21 mouse cellular contexts compared by ENCODE assay signal in genomic region chr10:93572209-93572608, GRCm38 (mm10). TPM values are rescaled to one million over a fixed set of nuclear protein-coding genes. Genes with fewer than 3 reads are reported as not detected.
A peak's percentile ranks its signal among the peaks of the same experiment; 100 is the strongest.
DNase-seq lines count a peak whose midpoint lies in the region; TF ChIP-seq lines count a peak whose summit lies in the region.
"Had no signal": no experiment of that assay in that cellular context is flagged by ENCODE, and none has a peak within 500 bp of the region (broad histone marks: within the 10 kb centered on the region; RNA-seq: fewer than 3 reads in every experiment).

No protein-coding gene starts in this region.

- no peaks in the 10 kb centered on the region for H3K79me2 ChIP-seq in MEL (ENCODE audit: control insufficient read depth, insufficient read depth, low read length, poor library complexity)

- no peaks in the 10 kb centered on the region for H3K27me3 ChIP-seq in MEL (ENCODE audit: control insufficient read depth in 1 of 2, insufficient read depth in 2 of 2, low read length in 2 of 2)
- H3K27me3 ChIP-seq: forebrain, embryonic 13.5 days; heart, embryonic 12.5 days; hindbrain, embryonic 15.5 days had no signal

- H3K9me3 ChIP-seq in MEL (replicated peaks; ENCODE audit: insufficient read depth, low read length): no peaks in the 10 kb centered on the region
- H3K9me3 ChIP-seq: embryonic facial prominence, embryonic 10.5 days; forebrain, embryonic 13.5 days; heart, embryonic 12.5 days; hindbrain, embryonic 10.5 days; hindbrain, embryonic 15.5 days had no signal

- H3K4me1 ChIP-seq in MEL (ENCODE audit: control insufficient read depth in 1 of 2, insufficient read depth in 2 of 2, low read length in 2 of 2): peaks cover 0 to 4% of the 10 kb centered on the region in 2 experiments; a peak in 1 of 4 replicates
- H3K4me1 ChIP-seq: embryonic facial prominence, embryonic 10.5 days; forebrain, embryonic 13.5 days; heart, embryonic 12.5 days; hindbrain, embryonic 10.5 days; hindbrain, embryonic 15.5 days had no signal

- no peak for TF ChIP-seq POLR2A in MEL (IDR thresholded peaks at IDR 0.05; ENCODE audit: control insufficient read depth in 1 of 2, insufficient read depth in 1 of 2, low read depth in 1 of 2, low read length in 2 of 2, poor library complexity in 1 of 2)

- TF ChIP-seq CTCF in layer of hippocampus, adult 2 months (conservative IDR thresholded peaks at IDR 0.05): peak; percentile 11; the same call in 1 of the 2 replicates
- peak in 2 of 3 experiments; percentile 22 to 32; a peak in 3 of 6 replicates for TF ChIP-seq CTCF in MEL (IDR thresholded peaks at IDR 0.05 in 2 of 3, conservative IDR thresholded peaks at IDR 0.05 in 1 of 3; ENCODE audit: control insufficient read depth in 1 of 3, insufficient read depth in 1 of 3, low read depth in 2 of 3, low read length in 3 of 3, poor library complexity in 1 of 3, severe bottlenecking in 1 of 3)

- H3K36me3 ChIP-seq in MEL (ENCODE audit: control insufficient read depth in 1 of 2, insufficient read depth in 2 of 2, low read length in 2 of 2): no peaks in the 10 kb centered on the region; a peak in 1 of 4 replicates
- H3K36me3 ChIP-seq: embryonic facial prominence, embryonic 10.5 days; heart, embryonic 12.5 days; hindbrain, embryonic 10.5 days; hindbrain, embryonic 15.5 days had no signal

- H3K9ac ChIP-seq in MEL (ENCODE audit: control insufficient read depth, low read depth, low read length, poor library complexity, severe bottlenecking): no peak overlapping the region
- H3K9ac ChIP-seq: forebrain, embryonic 13.5 days; forebrain, postnatal 0 days; heart, embryonic 12.5 days; hindbrain, embryonic 15.5 days had no signal

- no peak for DNase-seq in layer of hippocampus, adult 2 months (ENCODE audit: low spot score in 2 of 2)
- no peak for DNase-seq in layer of hippocampus, adult 9-11 months
- peak; percentile 12 for DNase-seq in thymus, postnatal 0 days (ENCODE audit: low spot score)
- no peak for DNase-seq in thymus, postnatal 4 days
- DNase-seq in MEL (ENCODE audit: low read depth, low spot score): peak; percentile 47
- DNase-seq in adrenal gland, postnatal 14 days: no peak
- DNase-seq in cerebellum, adult 11 months: no peak
- DNase-seq in adrenal gland, adult 18-20 months (ENCODE audit: low spot score in 2 of 2): no peak
- DNase-seq: adrenal gland, postnatal 25 days; cerebellum, adult 2 months; cerebellum, postnatal 10 days; forebrain, postnatal 0 days; gastrocnemius, postnatal 14 days; heart, adult 2 months had no signal

- H3K27ac ChIP-seq in layer of hippocampus, adult 2 months: no peak overlapping the region
- H3K27ac ChIP-seq in MEL (ENCODE audit: control insufficient read depth, low read depth, low read length): no peak overlapping the region
- H3K27ac ChIP-seq: embryonic facial prominence, embryonic 10.5 days; forebrain, embryonic 13.5 days; heart, adult 2 months; hindbrain, embryonic 10.5 days; hindbrain, embryonic 15.5 days had no signal

- peak; percentile 20 for TF ChIP-seq RAD21 in MEL (IDR thresholded peaks at IDR 0.05; ENCODE audit: low read depth, low read length)

- no peak for TF ChIP-seq EP300 in MEL (IDR thresholded peaks at IDR 0.05; ENCODE audit: low read depth in 1 of 2, low read length in 2 of 2)

- H3K4me3 ChIP-seq in layer of hippocampus, adult 2 months: no peak overlapping the region
- no peak overlapping the region for H3K4me3 ChIP-seq in MEL (ENCODE audit: control insufficient read depth in 1 of 2, insufficient read depth in 1 of 2, low read depth in 2 of 2, low read length in 2 of 2)
- H3K4me3 ChIP-seq: embryonic facial prominence, embryonic 10.5 days; forebrain, embryonic 13.5 days; heart, adult 2 months; heart, embryonic 12.5 days; hindbrain, embryonic 10.5 days; hindbrain, embryonic 15.5 days had no signal

TF ChIP-seq in MEL, 35 proteins besides CTCF, POLR2A, EP300 and RAD21:
- TF ChIP-seq SMC3 (IDR thresholded peaks at IDR 0.05; ENCODE audit: low read depth, low read length) (peak; percentile 8; the same call in 1 of the 2 replicates), TBP (IDR thresholded peaks at IDR 0.05; ENCODE audit: low read depth, low read length) (peak; percentile 48; the same call in 1 of the 2 replicates), NRF1 (IDR thresholded peaks at IDR 0.05; ENCODE audit: insufficient read depth, low read depth, low read length, poor library complexity, severe bottlenecking) (no peak), CHD1 (IDR thresholded peaks at IDR 0.05; ENCODE audit: low read depth, low read length) (no peak), TCF12 (IDR thresholded peaks at IDR 0.05; ENCODE audit: low read depth, low read length) (no peak), MXI1 (IDR thresholded peaks at IDR 0.05; ENCODE audit: low read depth, low read length) (no peak), UBTF (IDR thresholded peaks at IDR 0.05; ENCODE audit: borderline replicate concordance, insufficient read depth, low read depth, low read length) (no peak), MAFK (IDR thresholded peaks at IDR 0.05; ENCODE audit: borderline replicate concordance, low read depth, low read length) (no peak), ZC3H11A (IDR thresholded peaks at IDR 0.05; ENCODE audit: low read depth, low read length) (0 out of 2 replicates have a peak, but pooled peaks have one; percentile 10), ZNF384 (IDR thresholded peaks at IDR 0.05; ENCODE audit: low read depth, low read length) (peak; percentile 86)
TF ChIP-seq in MEL: peak in this region for 4.

RNA-seq across cellular contexts. Expression of gene Snrpf, which starts 17.3 kb away (rescaled TPM):
- 10 to 100 TPM; 11.5 to 12.6 TPM for total RNA-seq in layer of hippocampus, adult 2 months (2021)
- polyA plus RNA-seq in thymus, postnatal 0 days (2015; fragmentation: Nextera tagmentation; extraction: Ambion mirVana): 170 and 188 TPM in 2 replicates
- total RNA-seq in MEL (2012; rRNA removed): 150 and 174 TPM in 2 replicates
- polyA plus RNA-seq in MEL (2012; ENCODE audit: insufficient read depth in 1 of 2, insufficient read length in 2 of 2, low read depth in 1 of 2, low replicate concordance in 2 of 2, missing spikeins in 1 of 2): 10 to 100 TPM in 1 of 2 experiments, not detected in 1; 91.5 TPM
- total RNA-seq in adrenal gland, postnatal 14 days (2021): 18.2 and 23.6 TPM in 2 replicates
- total RNA-seq in adrenal gland, adult 18-20 months (2021): 10 to 100 TPM; 14.6 to 16.7 TPM

RNA-seq across cellular contexts. Expression of gene Ccdc38, which starts 31.8 kb away (rescaled TPM):
- not detected for total RNA-seq in layer of hippocampus, adult 2 months (2021)
- polyA plus RNA-seq in thymus, postnatal 0 days (2015; fragmentation: Nextera tagmentation; extraction: Ambion mirVana): 0.27 and 0.50 TPM in 2 replicates
- not detected in 2 replicates for total RNA-seq in MEL (2012; rRNA removed)
- polyA plus RNA-seq in MEL (2012; ENCODE audit: insufficient read depth in 1 of 2, insufficient read length in 2 of 2, low read depth in 1 of 2, low replicate concordance in 2 of 2, missing spikeins in 1 of 2): under 1 TPM in 1 of 2 experiments, not detected in 1; 0.22 TPM
- total RNA-seq in adrenal gland, postnatal 14 days (2021): not detected in 2 replicates
- not detected for total RNA-seq in adrenal gland, adult 18-20 months (2021)
- total RNA-seq: adrenal gland, postnatal 25 days; forebrain, postnatal 0 days; gastrocnemius, adult 18-20 months; gastrocnemius, postnatal 14 days; heart, adult 2 months; heart, postnatal 25 days had no signal
- polyA plus RNA-seq: heart, adult 2 months had no signal

RNA-seq across cellular contexts. Expression of gene Amdhd1, which starts 32.4 kb away (rescaled TPM):
- total RNA-seq in layer of hippocampus, adult 2 months (2021): under 1 TPM; 0.28 to 0.37 TPM
- polyA plus RNA-seq in thymus, postnatal 0 days (2015; fragmentation: Nextera tagmentation; extraction: Ambion mirVana): 0.30 and 0.34 TPM in 2 replicates
- not detected in 2 replicates for total RNA-seq in MEL (2012; rRNA removed)
- not detected for polyA plus RNA-seq in MEL (2012; ENCODE audit: insufficient read depth in 1 of 2, insufficient read length in 2 of 2, low read depth in 1 of 2, low replicate concordance in 2 of 2, missing spikeins in 1 of 2)
- 0.75 and 11.8 TPM in 2 replicates for total RNA-seq in adrenal gland, postnatal 14 days (2021)
- not detected for total RNA-seq in adrenal gland, adult 18-20 months (2021)
- total RNA-seq: adrenal gland, postnatal 25 days; gastrocnemius, postnatal 14 days; heart, adult 2 months; heart, postnatal 25 days had no signal
- polyA plus RNA-seq: cerebellum, adult 2 months; forebrain, embryonic 13.5 days had no signal

Comparison
In these comparisons a context has a peak if more than half of its experiments do, and no peak if none do; other contexts are left out.
1. DNase-seq: peak in thymus, postnatal 0 days (single experiment) and MEL (single experiment); none in layer of hippocampus, adult 2 months (0 of 2), layer of hippocampus, adult 9-11 months (single experiment), thymus, postnatal 4 days (single experiment), adrenal gland, postnatal 14 days (single experiment), cerebellum, adult 11 months (single experiment) and adrenal gland, adult 18-20 months (0 of 2).